Mouse (Mus musculus) heart, embryonic 14.5 days (tissue): Measurements from ENCODE around the gene Slc46a3. TPM values are rescaled to one million over a fixed set of nuclear protein-coding genes. Genes with fewer than 3 reads are reported as not detected.

Experiments
- ATAC-seq: fragments of 200-750 bp; cut with Nextera tagmentation; 2 replicates; pipeline ENCODE4 v1.8.0; 2017; ENCODE audit warnings: low read depth, moderate TSS enrichment; ENCODE audit not compliant: insufficient number of reproducible peaks, insufficient read depth, low FRiP score
- H3K27ac ChIP-seq, 2 experiments: fragments of 200-500 bp in 1 of 2; fragments of 300-500 bp in 1 of 2; sonication (generic) in 1 of 2; replicated peaks in 1 of 2; 2 replicates each; pipeline ENCODE4 v1.5.1; 2012 to 2014; ENCODE audit warnings: low read depth in 2 of 2, low read length in 2 of 2, control low read depth in 1 of 2, mild to moderate bottlenecking in 1 of 2, mixed read lengths in 1 of 2; ENCODE audit not compliant: control insufficient read depth in 1 of 2, insufficient read depth in 1 of 2
- H3K27me3 ChIP-seq: fragments of 300-500 bp; sonication (generic); 2 replicates; pipeline ENCODE4 v1.6.1; 2014; ENCODE audit warnings: mild to moderate bottlenecking, low read length, control low read depth; ENCODE audit not compliant: control insufficient read depth, insufficient read depth
- H3K36me3 ChIP-seq: fragments of 300-500 bp; sonication (generic); 2 replicates; pipeline ENCODE4 v1.6.1; 2014; ENCODE audit warnings: mild to moderate bottlenecking, control low read depth, low read length, mixed read lengths; ENCODE audit not compliant: control insufficient read depth, insufficient read depth
- H3K4me1 ChIP-seq, 2 experiments: fragments of 200-500 bp in 1 of 2; fragments of 300-500 bp in 1 of 2; sonication (generic) in 1 of 2; 2 replicates each; pipeline ENCODE4 v1.6.1; 2012 to 2014; ENCODE audit warnings: low read length in 2 of 2, control low read depth in 1 of 2, mixed read lengths in 1 of 2; ENCODE audit not compliant: control insufficient read depth in 2 of 2, insufficient read depth in 2 of 2
- H3K4me2 ChIP-seq: fragments of 300-500 bp; sonication (generic); 2 replicates; pipeline ENCODE4 v1.6.1; 2014; ENCODE audit warnings: mild to moderate bottlenecking, low read length
- H3K4me3 ChIP-seq, 2 experiments: fragments of 200-500 bp in 1 of 2; fragments of 300-500 bp in 1 of 2; sonication (generic) in 1 of 2; 2 replicates each; pipeline ENCODE4 v1.5.1; 2012 to 2014; ENCODE audit warnings: low read length in 2 of 2, mild to moderate bottlenecking in 2 of 2, control low read depth in 1 of 2, low read depth in 1 of 2, moderate library complexity in 1 of 2; ENCODE audit not compliant: control insufficient read depth in 1 of 2, insufficient read depth in 1 of 2
- H3K9ac ChIP-seq: fragments of 300-500 bp; sonication (generic); 2 replicates; pipeline ENCODE4 v1.6.1; 2014; ENCODE audit warnings: mild to moderate bottlenecking, low read length
- H3K9me3 ChIP-seq: fragments of 300-500 bp; sonication (generic); 2 replicates; pipeline ENCODE4 v1.6.1; 2016; ENCODE audit warnings: low read length, control low read depth; ENCODE audit not compliant: control insufficient read depth
- WGBS: fragments of 180-500 bp; shearing (Covaris S2); extraction: QIAGEN DNeasy Blood & Tissue Kit; methylation state at CpG from one replicate; pipeline ENCODE4 v1.1.7; 2014; 5-methylcytosine and 5-hydroxymethylcytosine counted together
- polyA plus RNA-seq: library from polyadenylated mRNA; unstranded; fragments of >200 nt; fragmentation: Nextera tagmentation; extraction: Ambion mirVana; gene quantifications from 2 replicates; pipeline ENCODE4 v1.2.1, GENCODE M21; 2014

The Slc46a3 gene
- polyA plus RNA-seq, 1 experiment from 2014 or later: 3.5 TPM

- no peaks in the 10 kb centered on the region for H3K27me3 ChIP-seq
- H3K9ac ChIP-seq: no peak overlapping the region
- no peak for ATAC-seq
- H3K27ac ChIP-seq: no peak overlapping the region
- no peaks in the 10 kb centered on the region for H3K36me3 ChIP-seq
- WGBS: 74% methylated on average over 9 of the region's 9 CpGs
- H3K4me3 ChIP-seq: no peak overlapping the region
- no peaks in the 10 kb centered on the region for H3K9me3 ChIP-seq
- H3K4me1 ChIP-seq: peaks cover 0 to 8% of the 10 kb centered on the region in 2 experiments; a peak in 1 of 4 replicates
- no peak overlapping the region for H3K4me2 ChIP-seq
Observed at GRCm38 (mm10) chr5:147916171-147916570, 21.6 kb upstream of the Slc46a3 start.

- H3K4me1 ChIP-seq: peaks cover 0 to 8% of the 10 kb centered on the region in 2 experiments; a peak in 1 of 4 replicates
- peaks cover 3% of the 10 kb centered on the region; the same call in 1 of the 2 replicates for H3K9me3 ChIP-seq
- no peak for ATAC-seq
- H3K9ac ChIP-seq: no peak overlapping the region
- H3K36me3 ChIP-seq: no peaks in the 10 kb centered on the region
- no peaks in the 10 kb centered on the region for H3K27me3 ChIP-seq
- H3K4me3 ChIP-seq: no peak overlapping the region
- 43% methylated on average over 6 of the region's 6 CpGs for WGBS
- H3K4me2 ChIP-seq: no peak overlapping the region
- peak overlapping the region; percentile 19 to 49; a peak in 1 of 4 replicates for H3K27ac ChIP-seq
Observed at GRCm38 (mm10) chr5:147915038-147915566, 20.5 kb upstream of the Slc46a3 start.

- Histone ChIP-seq H3K4me2 (no peak overlapping the region), H3K4me3 (no peak overlapping the region), H3K4me1 (peaks cover 0 to 8% of the 10 kb centered on the region in 2 experiments; a peak in 1 of 4 replicates), H3K36me3 (no peaks in the 10 kb centered on the region), H3K27ac (no peak overlapping the region), H3K9ac (no peak overlapping the region), H3K9me3 (peaks cover 3% of the 10 kb centered on the region; the same call in 1 of the 2 replicates), H3K27me3 (no peaks in the 10 kb centered on the region)
- WGBS: 33% methylated on average over 14 of the region's 14 CpGs
- no peak for ATAC-seq
Observed at GRCm38 (mm10) chr5:147913241-147913842, 18.7 kb upstream of the Slc46a3 start.

GRCm38 (mm10) chr5:147911744-147912143, 17.1 kb upstream of the Slc46a3 start:
- no peak overlapping the region for H3K9ac ChIP-seq
- H3K27me3 ChIP-seq: no peaks in the 10 kb centered on the region
- no peak overlapping the region for H3K27ac ChIP-seq
- no peak for ATAC-seq
- peaks cover 0 to 6% of the 10 kb centered on the region in 2 experiments; a peak in 1 of 4 replicates for H3K4me1 ChIP-seq
- no peak overlapping the region for H3K4me3 ChIP-seq
- H3K4me2 ChIP-seq: no peak overlapping the region
- no peaks in the 10 kb centered on the region for H3K36me3 ChIP-seq
- 63% methylated on average over 5 of the region's 5 CpGs for WGBS
- peaks cover 3% of the 10 kb centered on the region; the same call in 1 of the 2 replicates for H3K9me3 ChIP-seq

GRCm38 (mm10) chr5:147910807-147911509, 16.3 kb upstream of the Slc46a3 start:
- H3K4me2 ChIP-seq: no peak overlapping the region
- peaks cover 0 to 6% of the 10 kb centered on the region in 2 experiments; a peak in 1 of 4 replicates for H3K4me1 ChIP-seq
- no peaks in the 10 kb centered on the region for H3K27me3 ChIP-seq
- H3K9ac ChIP-seq: no peak overlapping the region
- H3K36me3 ChIP-seq: no peaks in the 10 kb centered on the region
- 79% methylated on average over 12 of the region's 12 CpGs for WGBS
- H3K4me3 ChIP-seq: no peak overlapping the region
- no peak for ATAC-seq
- peaks cover 3% of the 10 kb centered on the region; the same call in 1 of the 2 replicates for H3K9me3 ChIP-seq
- H3K27ac ChIP-seq: no peak overlapping the region

GRCm38 (mm10) chr5:147907851-147908250, 13.2 kb upstream of the Slc46a3 start:
- no peaks in the 10 kb centered on the region for H3K27me3 ChIP-seq
- no peak for ATAC-seq
- no peak overlapping the region for H3K4me2 ChIP-seq
- peaks cover 3% of the 10 kb centered on the region; the same call in 1 of the 2 replicates for H3K9me3 ChIP-seq
- no peak overlapping the region for H3K27ac ChIP-seq
- no peaks in the 10 kb centered on the region for H3K36me3 ChIP-seq
- 89% methylated on average over 8 of the region's 8 CpGs for WGBS
- no peak overlapping the region for H3K9ac ChIP-seq
- no peaks in the 10 kb centered on the region for H3K4me1 ChIP-seq
- no peak overlapping the region for H3K4me3 ChIP-seq

- Histone ChIP-seq H3K4me3 (no peak overlapping the region), H3K9ac (no peak overlapping the region), H3K36me3 (no peaks in the 10 kb centered on the region), H3K4me2 (no peak overlapping the region), H3K27me3 (no peaks in the 10 kb centered on the region), H3K4me1 (no peaks in the 10 kb centered on the region), H3K9me3 (peaks cover 3% of the 10 kb centered on the region; the same call in 1 of the 2 replicates), H3K27ac (no peak overlapping the region)
- 67% methylated on average over 11 of the region's 11 CpGs for WGBS
- ATAC-seq: no peak
Observed at GRCm38 (mm10) chr5:147907144-147907543, 12.5 kb upstream of the Slc46a3 start.
